Mouse (Mus musculus): ENCODE data around the gene Lypd5. TPM values are rescaled to one million over a fixed set of nuclear protein-coding genes. Genes with fewer than 3 reads are reported as not detected.

Gene Lypd5
- total and polyA plus RNA-seq, 3 experiments = not detected

DNA sequence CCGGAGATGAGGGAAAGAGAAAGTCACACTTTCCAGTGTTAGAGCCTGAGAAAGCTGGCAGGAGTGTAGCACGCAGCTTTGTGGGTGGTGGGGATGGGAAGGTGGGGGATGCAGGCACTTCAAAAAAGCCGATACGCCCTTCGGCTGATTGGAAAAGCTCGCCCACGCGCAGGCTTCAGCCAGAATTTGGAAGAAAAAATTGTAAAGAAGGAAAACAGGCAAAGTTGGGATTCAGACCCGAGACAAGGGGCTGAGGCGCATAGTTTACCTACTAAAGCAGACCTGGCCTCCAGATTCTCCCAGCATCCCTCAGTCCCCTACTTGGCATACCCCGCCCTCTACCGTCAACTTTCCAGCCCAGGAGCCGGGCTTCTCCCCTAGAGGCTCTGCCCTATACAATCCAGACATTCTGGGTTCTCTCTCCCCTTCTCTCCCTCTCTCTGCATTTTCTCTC is 23.3 kb upstream of the Lypd5 start:
- Histone ChIP-seq H3K9ac (ENCODE audit: insufficient read depth, low read depth) (no peak overlapping the region), H3K9me3 (replicated peaks; ENCODE audit: low read length) (peaks cover 17% of the 10 kb centered on the region), H3K36me3 (replicated peaks in 1 of 2; ENCODE audit: control insufficient read depth in 1 of 2, insufficient read depth in 1 of 2, low read length in 1 of 2) (no peaks in the 10 kb centered on the region), H3K27ac (ENCODE audit: insufficient read depth, low read depth) (no peak overlapping the region), H3K4me2 (ENCODE audit: insufficient read depth, low read depth, poor library complexity, severe bottlenecking) (no peak overlapping the region), H3K4me1 (ENCODE audit: control insufficient read depth in 1 of 2, insufficient read depth in 2 of 2) (no peaks in the 10 kb centered on the region), H3K27me3 (replicated peaks) (peaks cover 53% of the 10 kb centered on the region), H3K4me3 (replicated peaks in 1 of 3; ENCODE audit: low read depth in 2 of 3, low read length in 2 of 3, poor library complexity in 1 of 3) (no peak overlapping the region), H3K79me2 (replicated peaks; ENCODE audit: control insufficient read depth, extremely low read depth, insufficient read depth, poor library complexity, severe bottlenecking) (no peaks in the 10 kb centered on the region)
- in situ Hi-C loops (cut with MboI; ENCODE audit: low pct_ligation_motif_present, low pct_unique_long_range_greater_than_20kb, low sequenced_read_pairs) (no loop called here), dilution Hi-C loops (cut with MboI; ENCODE audit: extremely low pct_ligation_motif_present, extremely low pct_unique_long_range_greater_than_20kb, low sequenced_read_pairs) (no loop called here)
- no peak for TF ChIP-seq RCOR1 (conservative IDR thresholded peaks at IDR 0.05; ENCODE audit: low read depth, low read length)
- TF ChIP-seq JUND (conservative IDR thresholded peaks at IDR 0.05; ENCODE audit: low read depth, low read length) = no peak
- no peak for TF ChIP-seq POLR2A (IDR thresholded peaks at IDR 0.05; ENCODE audit: low read depth, low read length)
- TF ChIP-seq MAX (IDR thresholded peaks at IDR 0.05; ENCODE audit: low read length) = no peak
- no peak for TF ChIP-seq ZC3H11A (IDR thresholded peaks at IDR 0.05; ENCODE audit: low read depth, low read length)
- TF ChIP-seq CHD2 (IDR thresholded peaks at IDR 0.05; ENCODE audit: low read length) = no peak
- TF ChIP-seq MEF2A (IDR thresholded peaks at IDR 0.05; ENCODE audit: borderline replicate concordance, low read depth, low read length) = no peak
- no peak for TF ChIP-seq E2F4 (IDR thresholded peaks at IDR 0.05; ENCODE audit: insufficient replicate concordance, low read depth, low read length)
- no peak for TF ChIP-seq SIN3A (IDR thresholded peaks at IDR 0.05; ENCODE audit: low read length)
- no peak for TF ChIP-seq ZNF384 (IDR thresholded peaks at IDR 0.05; ENCODE audit: low read depth, low read length)
- no peak for TF ChIP-seq USF1 (IDR thresholded peaks at IDR 0.05; ENCODE audit: low read depth, low read length)
- TF ChIP-seq CTCF (conservative IDR thresholded peaks at IDR 0.05 in 1 of 2, IDR thresholded peaks at IDR 0.05 in 1 of 2; ENCODE audit: low read depth in 2 of 2, low read length in 2 of 2) = no peak
- TF ChIP-seq MXI1 (IDR thresholded peaks at IDR 0.05; ENCODE audit: low read depth, low read length) = no peak
- no peak for TF ChIP-seq KAT2A (IDR thresholded peaks at IDR 0.05; ENCODE audit: insufficient replicate concordance, low read length)
- TF ChIP-seq TCF12 (IDR thresholded peaks at IDR 0.05; ENCODE audit: low read depth, low read length) = no peak
- TF ChIP-seq BHLHE40 (IDR thresholded peaks at IDR 0.05; ENCODE audit: low read depth, low read length) = no peak
- TF ChIP-seq MAZ (IDR thresholded peaks at IDR 0.05; ENCODE audit: low read depth, low read length) = no peak
- no peak for TF ChIP-seq ELF1 (IDR thresholded peaks at IDR 0.05; ENCODE audit: low read depth, low read length)
- TF ChIP-seq NRF1 (IDR thresholded peaks at IDR 0.05; ENCODE audit: low read depth, low read length) = no peak
- no peak for TF ChIP-seq HCFC1 (IDR thresholded peaks at IDR 0.05; ENCODE audit: low read depth, low read length)
- no peak for DNase-seq (ENCODE audit: extremely low read depth)

DNA sequence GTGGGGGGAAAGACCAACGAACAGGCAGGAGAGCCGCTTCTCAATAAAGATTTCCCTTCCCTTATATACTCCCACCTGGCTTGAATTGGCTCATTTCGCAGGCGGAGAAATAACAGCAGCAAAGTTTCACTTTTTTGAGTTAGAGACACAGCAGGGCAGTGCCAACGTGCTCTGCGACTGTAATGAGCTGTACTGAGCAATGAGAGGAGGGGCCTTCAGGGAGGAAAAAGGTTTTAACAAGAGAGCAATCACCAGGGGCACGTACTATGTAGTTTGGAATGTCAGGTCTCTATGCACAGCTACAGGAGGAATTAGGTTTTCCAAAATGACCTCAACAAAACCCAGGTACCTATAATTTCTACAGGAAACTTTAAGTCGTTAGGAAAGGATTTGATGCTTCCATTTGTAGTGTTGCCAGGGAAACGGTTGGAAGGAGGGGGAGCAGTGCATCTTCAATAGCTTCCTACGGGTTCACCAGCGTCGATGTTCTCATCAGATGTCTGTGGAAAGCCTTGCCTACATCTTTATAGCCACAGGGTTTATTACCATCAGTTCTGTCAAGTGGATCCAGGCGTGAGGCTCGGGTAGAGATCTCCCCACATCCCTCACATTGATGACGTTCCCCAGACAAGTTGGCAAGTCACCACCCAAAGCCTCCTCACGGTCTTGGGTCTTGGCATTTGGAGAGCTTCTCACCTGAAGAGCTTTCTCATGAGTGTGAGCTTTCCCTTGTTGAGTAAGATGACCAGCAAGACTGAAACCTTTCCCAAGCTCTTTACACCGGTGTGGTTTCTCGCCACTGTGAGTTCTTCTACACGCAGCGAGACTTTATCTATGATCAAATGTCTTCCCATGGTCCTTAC is 22.5 kb upstream of the Lypd5 start:
- H3K4me1 ChIP-seq (ENCODE audit: control insufficient read depth in 1 of 2, insufficient read depth in 2 of 2) = no peaks in the 10 kb centered on the region
- H3K27me3 ChIP-seq (replicated peaks) = peaks cover 52% of the 10 kb centered on the region
- dilution Hi-C loops (cut with MboI; ENCODE audit: extremely low pct_ligation_motif_present, extremely low pct_unique_long_range_greater_than_20kb, low sequenced_read_pairs) = no loop called here
- in situ Hi-C loops (cut with MboI; ENCODE audit: low pct_ligation_motif_present, low pct_unique_long_range_greater_than_20kb, low sequenced_read_pairs) = no loop called here
- TF ChIP-seq JUND (conservative IDR thresholded peaks at IDR 0.05; ENCODE audit: low read depth, low read length) = no peak
- no peak for TF ChIP-seq RAD21 (IDR thresholded peaks at IDR 0.05; ENCODE audit: low read depth, low read length)
- no peak for TF ChIP-seq MAZ (IDR thresholded peaks at IDR 0.05; ENCODE audit: low read depth, low read length)
- TF ChIP-seq JUN (IDR thresholded peaks at IDR 0.05; ENCODE audit: insufficient read depth, low read depth, low read length) = no peak
- TF ChIP-seq IRF4 (IDR thresholded peaks at IDR 0.05; ENCODE audit: low read depth, low read length) = no peak
- no peak for TF ChIP-seq EP300 (IDR thresholded peaks at IDR 0.05; ENCODE audit: low read length)
- no peak for TF ChIP-seq ELF1 (IDR thresholded peaks at IDR 0.05; ENCODE audit: low read depth, low read length)
- TF ChIP-seq ETS1 (conservative IDR thresholded peaks at IDR 0.05; ENCODE audit: low read depth, low read length) = no peak
- TF ChIP-seq USF1 (IDR thresholded peaks at IDR 0.05; ENCODE audit: low read depth, low read length) = no peak
- no peak for TF ChIP-seq ZNF384 (IDR thresholded peaks at IDR 0.05; ENCODE audit: low read depth, low read length)
- no peak for TF ChIP-seq TBP (conservative IDR thresholded peaks at IDR 0.05; ENCODE audit: low read depth, low read length)
- TF ChIP-seq CTCF (conservative IDR thresholded peaks at IDR 0.05 in 1 of 2, IDR thresholded peaks at IDR 0.05 in 1 of 2; ENCODE audit: low read depth in 2 of 2, low read length in 2 of 2) = no peak
- TF ChIP-seq MAX (IDR thresholded peaks at IDR 0.05; ENCODE audit: low read length) = no peak
- no peaks in the 10 kb centered on the region for H3K79me2 ChIP-seq (replicated peaks; ENCODE audit: control insufficient read depth, extremely low read depth, insufficient read depth, poor library complexity, severe bottlenecking)
- no peaks in the 10 kb centered on the region for H3K36me3 ChIP-seq (replicated peaks in 1 of 2; ENCODE audit: control insufficient read depth in 1 of 2, insufficient read depth in 1 of 2, low read length in 1 of 2)
- no peak overlapping the region for H3K9ac ChIP-seq (ENCODE audit: insufficient read depth, low read depth)
- H3K4me3 ChIP-seq (replicated peaks in 1 of 3; ENCODE audit: low read depth in 2 of 3, low read length in 2 of 3, poor library complexity in 1 of 3) = no peak overlapping the region
- no peak for DNase-seq (ENCODE audit: extremely low read depth)
- H3K9me3 ChIP-seq (replicated peaks; ENCODE audit: low read length) = peaks cover 17% of the 10 kb centered on the region
- H3K27ac ChIP-seq (ENCODE audit: insufficient read depth, low read depth) = no peak overlapping the region
- H3K4me2 ChIP-seq (ENCODE audit: insufficient read depth, low read depth, poor library complexity, severe bottlenecking) = no peak overlapping the region
